Mouse (Mus musculus) bone marrow macrophage, adult 2 months (primary cell): Measurements from ENCODE around the gene Hist1h3g. TPM values are rescaled to one million over a fixed set of nuclear protein-coding genes. Genes with fewer than 3 reads are reported as not detected.
"Not testable (repeated sequence)": the region's sequence is repeated elsewhere in the genome, so short reads cannot be mapped to it uniquely, and the experiment has no call there.

Experiments
- H3K27ac ChIP-seq: 2 replicates; pipeline ENCODE4 v1.5.1; 2012; ENCODE audit warnings: low read depth, low read length; ENCODE audit not compliant: insufficient read depth
- H3K4me1 ChIP-seq: 2 replicates; pipeline ENCODE4 v1.6.1; 2012; ENCODE audit warnings: low read length; ENCODE audit not compliant: control insufficient read depth, insufficient read depth
- H3K4me3 ChIP-seq: 2 replicates; pipeline ENCODE4 v1.5.1; 2012; ENCODE audit warnings: mild to moderate bottlenecking, low read length, moderate library complexity; ENCODE audit not compliant: insufficient read depth
- CTCF ChIP-seq: IDR thresholded peaks from 2 replicates; pipeline ENCODE4 v1.5.1; 2012; ENCODE audit warnings: low read depth, mild to moderate bottlenecking, low read length, moderate library complexity
- POLR2A ChIP-seq: IDR thresholded peaks from 2 replicates; pipeline ENCODE4 v1.6.1; 2012; ENCODE audit warnings: mild to moderate bottlenecking, low read depth, low read length, borderline replicate concordance
- polyA plus RNA-seq: library from polyadenylated mRNA; stranded (reverse); fragments of >200 nt; gene quantifications from 2 replicates; pipeline ENCODE4 v1.2.4, GENCODE M21; 2012; ENCODE audit not compliant: missing spikeins, insufficient read depth, insufficient read length

The Hist1h3g gene
- polyA plus RNA-seq, 1 experiment: not detected

GRCm38 (mm10) chr13:23571022-23571503 is 35.8 kb downstream of the Hist1h3g start, which contains the start of the genes Hist1h2ae and Hist1h2bg:
TSS of gene Hist1h2ae (minus strand) at chr13:23571220.
TSS of gene Hist1h2bg (plus strand) at chr13:23571396.
- TF ChIP-seq CTCF (no peak), POLR2A (no peak)
- Histone ChIP-seq H3K27ac (peak within 1 kb of the TSS; percentile 83), H3K4me3 (peak within 1 kb of the TSS; percentile 57), H3K4me1 (peaks cover 5% of the 10 kb centered on the region)

- H3K4me3 ChIP-seq: peak overlapping the region; percentile 57
- not testable (repeated sequence) for H3K4me1 ChIP-seq
- peak overlapping the region; percentile 75 for H3K27ac ChIP-seq
Observed at GRCm38 (mm10) chr13:23571504-23572217, 36.4 kb downstream of the Hist1h3g start.

- H3K4me3 ChIP-seq: no peak overlapping the region; the same call in 1 of the 2 replicates
- H3K4me1 ChIP-seq: peaks cover 13% of the 10 kb centered on the region
- TF ChIP-seq CTCF (no peak), POLR2A (no peak)
- H3K27ac ChIP-seq: peak overlapping the region; percentile 75
Observed at GRCm38 (mm10) chr13:23572218-23573033, 37.2 kb downstream of the Hist1h3g start.

GRCm38 (mm10) chr13:23573034-23573897 is 38.0 kb downstream of the Hist1h3g start:
- Histone ChIP-seq H3K4me3 (peak overlapping the region; percentile 53), H3K4me1 (peaks cover 15% of the 10 kb centered on the region), H3K27ac (peak overlapping the region; percentile 81)

GRCm38 (mm10) chr13:23573898-23574524 is 38.8 kb downstream of the Hist1h3g start, which contains the start of the genes Hist1h2bf and Hist1h2ad:
TSS of gene Hist1h2bf (minus strand) at chr13:23574196.
TSS of gene Hist1h2ad (plus strand) at chr13:23574381.
- peaks cover 15% of the 10 kb centered on the region for H3K4me1 ChIP-seq
- H3K27ac ChIP-seq: peak within 1 kb of the TSS; percentile 83
- H3K4me3 ChIP-seq: peak within 1 kb of the TSS; percentile 53

- H3K27ac ChIP-seq: peak overlapping the region; percentile 83
- H3K4me3 ChIP-seq: peak overlapping the region; percentile 42; the same call in 1 of the 2 replicates
- H3K4me1 ChIP-seq: peaks cover 13% of the 10 kb centered on the region
Observed at GRCm38 (mm10) chr13:23574546-23575170, 39.4 kb downstream of the Hist1h3g start.

GRCm38 (mm10) chr13:23575271-23575851 is 40.1 kb downstream of the Hist1h3g start, which contains the start of gene Hist1h3d:
TSS of gene Hist1h3d (plus strand) at chr13:23575763.
- Histone ChIP-seq H3K27ac (peak within 1 kb of the TSS; percentile 83), H3K4me1 (peaks cover 10% of the 10 kb centered on the region)

GRCm38 (mm10) chr13:23575864-23576313 is 40.7 kb downstream of the Hist1h3g start:
- peak overlapping the region; percentile 81 for H3K27ac ChIP-seq
- peaks cover 12% of the 10 kb centered on the region for H3K4me1 ChIP-seq

More at GRCm38 (mm10) chr13:23575271-23575851, 40.1 kb downstream of the Hist1h3g start, which contains the start of gene Hist1h3d:
- peak within 1 kb of the TSS; percentile 63 for H3K4me3 ChIP-seq
- TF ChIP-seq CTCF (no peak), POLR2A (no peak)

GRCm38 (mm10) chr13:23576351-23576881 is 41.2 kb downstream of the Hist1h3g start:
- H3K27ac ChIP-seq: peak overlapping the region; percentile 81
- no peak for TF ChIP-seq CTCF
- no peak for TF ChIP-seq POLR2A
- peaks cover 12% of the 10 kb centered on the region for H3K4me1 ChIP-seq
- peak overlapping the region; percentile 63 for H3K4me3 ChIP-seq

More at GRCm38 (mm10) chr13:23575864-23576313, 40.7 kb downstream of the Hist1h3g start:
- peak overlapping the region; percentile 63 for H3K4me3 ChIP-seq
